Mouse (Mus musculus) stomach, postnatal 0 days (tissue): ENCODE measurements at regions not wholly inside any gene's neighbourhood (a gene's known extent, or its start where the extent isn't known, plus 50 kb on each side); places are given as distances from the start of the nearest gene placed in this dataset.

ENCODE experiments used
- CTCF ChIP-seq: IDR thresholded peaks from 2 replicates; pipeline ENCODE4 v1.5.1; 2016; ENCODE audit warnings: antibody characterized with exemption, low read depth, mild to moderate bottlenecking, moderate library complexity
- EP300 ChIP-seq: optimal IDR thresholded peaks from 2 replicates; pipeline ENCODE3; 2016; ENCODE audit warnings: antibody characterized with exemption

DNA sequence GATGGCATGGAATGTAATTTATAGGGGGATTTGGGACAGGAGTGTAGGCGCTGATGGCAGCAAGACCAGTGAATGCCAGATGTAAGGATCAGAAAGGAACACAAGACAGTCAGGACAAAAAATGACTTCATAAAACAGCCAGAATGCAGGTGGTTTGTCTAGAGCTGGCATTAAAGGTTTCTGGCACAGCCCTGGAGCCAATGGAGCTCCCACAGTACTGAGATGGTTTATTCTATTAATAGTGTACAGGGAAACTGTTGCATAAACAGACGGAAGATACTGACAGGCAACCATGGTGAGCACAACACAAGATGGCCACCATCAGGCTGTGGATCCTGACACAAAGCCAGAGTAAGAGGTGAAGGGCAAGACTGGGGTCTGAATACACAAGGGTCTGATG lies 90.8 kb downstream of the Chst1 start:
- TF ChIP-seq CTCF = no peak
- no peak for TF ChIP-seq EP300
